25 mouse cellular contexts compared by ENCODE assay signal in the genomic region with DNA sequence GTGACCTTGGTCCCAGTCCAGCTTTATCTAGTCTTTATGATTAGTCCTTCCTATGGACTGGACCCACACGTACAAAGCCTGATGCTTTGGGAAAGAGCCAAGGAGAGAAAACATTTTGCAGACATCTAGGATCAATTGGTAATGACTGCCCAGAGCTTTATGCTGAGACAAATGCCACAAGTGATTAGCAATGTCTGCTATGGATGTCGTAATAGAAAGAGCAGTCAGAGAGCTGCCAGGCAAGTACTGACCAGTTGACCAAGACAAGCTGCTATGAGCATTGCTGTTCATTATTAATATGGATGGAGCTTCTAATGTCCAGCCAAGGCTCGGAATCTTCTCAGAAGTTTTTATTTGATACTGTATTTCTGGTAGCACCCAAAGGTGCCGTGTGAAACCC. TPM values are rescaled to one million over a fixed set of nuclear protein-coding genes. Genes with fewer than 3 reads are reported as not detected.
DNase-seq lines count a peak whose midpoint lies in the region; ATAC-seq and TF ChIP-seq lines count a peak whose summit lies in the region.
"Had no signal": no experiment of that assay in that cellular context is flagged by ENCODE, and none has a peak within 500 bp of the region (broad histone marks: within the 10 kb centered on the region; RNA-seq: fewer than 3 reads in every experiment).

No protein-coding gene starts in this region.

- peak; percentile 46 for ATAC-seq in lung, postnatal 0 days
- 0 out of 2 replicates have a peak, but pooled peaks have one; percentile 33 for ATAC-seq in megakaryocyte, adult 5-6 weeks (ENCODE audit: poor library complexity, severe bottlenecking)
- ATAC-seq: activated CD4-positive, CD25-positive, alpha-beta regulatory T cell, adult 4 months; CD4-positive, CD25-positive, alpha-beta regulatory T cell, adult 4 months; Patski had no signal

- no peaks in the 10 kb centered on the region for H3K4me1 ChIP-seq in lung, postnatal 0 days (ENCODE audit: insufficient read depth, low read depth, low read length)

- TF ChIP-seq EP300 in lung, postnatal 0 days (IDR thresholded peaks at IDR 0.05): no peak

- TF ChIP-seq CTCF in lung, postnatal 0 days (IDR thresholded peaks at IDR 0.05): no peak

- H3K9ac ChIP-seq in lung, postnatal 0 days (replicated peaks; ENCODE audit: low read depth): no peak overlapping the region

- no peaks in the 10 kb centered on the region for H3K36me3 ChIP-seq in lung, postnatal 0 days (ENCODE audit: insufficient read depth, low read length)
- H3K36me3 ChIP-seq: G1E had no signal

- H3K27ac ChIP-seq in lung, postnatal 0 days (ENCODE audit: low read length): no peak overlapping the region

- H3K4me3 ChIP-seq in lung, postnatal 0 days (ENCODE audit: low read depth, low read length): no peak overlapping the region

- H3K9me3 ChIP-seq in lung, postnatal 0 days (ENCODE audit: low read length): no peaks in the 10 kb centered on the region
- H3K9me3 ChIP-seq: G1E had no signal

- DNase-seq in lung, postnatal 0 days (ENCODE audit: low spot score): peak; percentile 73
- no peak for DNase-seq in lung, postnatal 25 days (ENCODE audit: low spot score)
- DNase-seq in 416B (ENCODE audit: low read depth) (peak; percentile 56), adipocyte (ENCODE audit: low spot score) (peak; percentile 68)
- no peak for DNase-seq in right cerebral cortex, postnatal 25 days
- DNase-seq in right cerebral cortex, adult 18-20 months: no peak
- DNase-seq in kidney, postnatal 14 days: no peak
- DNase-seq: adrenal gland, adult 2 months; adrenal gland, adult 8-10 months; adrenal gland, postnatal 10 days; adrenal gland, postnatal 14 days; adrenal gland, postnatal 25 days; adrenal gland, postnatal 36 days; B cell, adult 2 months; cerebellum, adult 11 months; cerebellum, adult 11-12 months; cerebellum, adult 18-20 months; cerebellum, adult 2 months had no signal

- 50% methylated on average over 4 of the region's 4 CpGs for WGBS in lung, postnatal 0 days

- H3K4me2 ChIP-seq in lung, postnatal 0 days (replicated peaks; ENCODE audit: low read depth, low read length): no peak overlapping the region

- no peaks in the 10 kb centered on the region for H3K27me3 ChIP-seq in lung, postnatal 0 days (replicated peaks; ENCODE audit: insufficient read depth, low read length)

RNA-seq across cellular contexts. Expression of gene Stum, which starts 43.8 kb away (rescaled TPM):
- 0.07 and 0.08 TPM in 2 replicates for polyA plus RNA-seq in lung, postnatal 0 days (2015; fragmentation: Nextera tagmentation; extraction: Ambion mirVana)
- not detected in 2 replicates for total RNA-seq in megakaryocyte, adult 5-6 weeks (2015)
- not detected in 2 replicates for total RNA-seq in megakaryocyte, adult 5-6 weeks (2017)
- total RNA-seq: MEL had no signal
- polyA plus RNA-seq: activated CD4-positive, CD25-positive, alpha-beta regulatory T cell, adult 4 months; C2C12; CD4-positive, CD25-positive, alpha-beta regulatory T cell, adult 4 months; G1E; Patski had no signal

Comparison
In these comparisons a context has a peak if more than half of its experiments do, and no peak if none do; other contexts are left out.
1. DNase-seq: peak in lung, postnatal 0 days (single experiment), 416B (single experiment) and adipocyte (single experiment); none in lung, postnatal 25 days (single experiment), right cerebral cortex, postnatal 25 days (single experiment), right cerebral cortex, adult 18-20 months (single experiment) and kidney, postnatal 14 days (single experiment).